Mouse (Mus musculus) forebrain, embryonic 11.5 days (tissue): ENCODE data around the gene Heyl. TPM values are rescaled to one million over a fixed set of nuclear protein-coding genes. Genes with fewer than 3 reads are reported as not detected.

ENCODE experiments used
- ATAC-seq: fragments of 200-750 bp; cut with Nextera tagmentation; replicated peaks from 2 replicates; pipeline ENCODE4 v1.8.0; 2017; ENCODE audit warnings: moderate TSS enrichment; ENCODE audit not compliant: low FRiP score
- DNase-seq: peaks from one replicate; pipeline ENCODE4 v3.0.0-alpha.2; 2017; ENCODE audit warnings: low spot score
- H3K27ac ChIP-seq: fragments of 300-500 bp; sonication (generic); 2 replicates; pipeline ENCODE4 v1.5.1; 2014; ENCODE audit warnings: low read depth, low read length
- H3K27me3 ChIP-seq: fragments of 300-500 bp; sonication (generic); 2 replicates; pipeline ENCODE4 v1.6.1; 2014; ENCODE audit warnings: mild to moderate bottlenecking, low read length, mixed read lengths; ENCODE audit not compliant: control insufficient read depth, insufficient read depth
- H3K36me3 ChIP-seq: fragments of 300-500 bp; sonication (generic); 2 replicates; pipeline ENCODE4 v1.6.1; 2014; ENCODE audit warnings: mild to moderate bottlenecking, low read length, moderate library complexity, mixed read lengths; ENCODE audit not compliant: control insufficient read depth, insufficient read depth
- H3K4me1 ChIP-seq: fragments of 300-500 bp; sonication (generic); replicated peaks from 2 replicates; pipeline ENCODE4 v1.6.1; 2014; ENCODE audit warnings: low read length, mixed read lengths; ENCODE audit not compliant: control insufficient read depth, insufficient read depth
- H3K4me2 ChIP-seq: fragments of 300-500 bp; sonication (generic); 2 replicates; pipeline ENCODE4 v1.6.1; 2014; ENCODE audit warnings: low read depth, mild to moderate bottlenecking, low read length, moderate library complexity, mixed read lengths; ENCODE audit not compliant: severe bottlenecking
- H3K4me3 ChIP-seq: fragments of 300-500 bp; sonication (generic); 2 replicates; pipeline ENCODE4 v1.5.1; 2014; ENCODE audit warnings: low read depth, low read length
- H3K9ac ChIP-seq: fragments of 300-500 bp; sonication (generic); 2 replicates; pipeline ENCODE4 v1.6.1; 2014; ENCODE audit warnings: low read length
- H3K9me3 ChIP-seq: fragments of 300-500 bp; sonication (generic); 2 replicates; pipeline ENCODE4 v1.6.1; 2016; ENCODE audit warnings: low read length, mixed read lengths; ENCODE audit not compliant: control insufficient read depth
- WGBS: fragments of 180-500 bp; shearing (Covaris S2); extraction: QIAGEN DNeasy Blood & Tissue Kit; methylation state at CpG from one replicate; pipeline ENCODE4 v1.1.7; 2014; 5-methylcytosine and 5-hydroxymethylcytosine counted together
- polyA plus RNA-seq: library from polyadenylated mRNA; unstranded; fragments of >200 nt; fragmentation: Nextera tagmentation; extraction: Ambion mirVana; gene quantifications from 2 replicates; pipeline ENCODE4 v1.2.1, GENCODE M21; 2014

Heyl gene
- polyA plus RNA-seq, 1 experiment from 2014 or later = 7.9 TPM

DNA sequence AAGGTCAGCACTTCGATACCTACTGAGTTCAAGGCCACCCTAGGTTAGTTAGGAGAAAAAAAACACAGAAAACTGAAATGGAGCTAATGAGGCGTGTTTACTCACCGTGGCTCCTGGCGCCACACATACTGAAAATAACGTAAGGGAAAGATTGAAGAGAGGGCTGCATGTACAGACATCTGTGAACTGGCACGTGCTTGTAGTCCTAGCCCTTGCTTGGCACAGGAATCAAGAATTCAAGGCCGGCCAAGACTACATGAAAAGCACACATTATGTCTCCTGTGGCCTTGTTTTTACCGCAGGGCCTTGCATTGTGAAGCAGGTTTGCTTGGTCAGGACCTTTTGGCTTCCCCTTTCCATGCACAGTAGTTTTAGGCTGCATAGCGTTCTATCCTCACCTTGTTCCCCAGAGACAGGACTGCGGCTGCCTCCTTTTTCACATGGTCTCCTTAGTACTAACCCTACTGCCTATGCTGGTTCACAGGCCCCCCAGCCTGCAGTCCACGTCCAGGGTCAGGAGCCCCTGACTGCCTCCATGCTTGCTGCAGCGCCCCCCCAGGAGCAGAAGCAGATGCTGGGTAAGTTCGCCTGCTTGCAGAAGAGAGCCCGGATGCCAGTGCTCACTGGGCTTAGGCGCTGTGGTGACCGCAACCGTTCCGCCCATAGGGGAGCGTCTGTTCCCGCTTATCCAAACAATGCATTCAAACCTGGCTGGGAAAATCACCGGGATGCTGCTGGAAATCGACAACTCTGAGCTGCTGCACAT, 64.0 kb downstream of the Heyl start:
- WGBS = 92% methylated on average over 21 of the region's 22 CpGs
- ATAC-seq (no peak), DNase-seq (no peak)
- Histone ChIP-seq H3K27me3 (no peaks in the 10 kb centered on the region), H3K4me3 (no peak overlapping the region), H3K4me1 (no peaks in the 10 kb centered on the region), H3K9me3 (no peaks in the 10 kb centered on the region), H3K4me2 (no peak overlapping the region), H3K27ac (no peak overlapping the region), H3K36me3 (peaks cover 24% of the 10 kb centered on the region), H3K9ac (no peak overlapping the region)

DNA sequence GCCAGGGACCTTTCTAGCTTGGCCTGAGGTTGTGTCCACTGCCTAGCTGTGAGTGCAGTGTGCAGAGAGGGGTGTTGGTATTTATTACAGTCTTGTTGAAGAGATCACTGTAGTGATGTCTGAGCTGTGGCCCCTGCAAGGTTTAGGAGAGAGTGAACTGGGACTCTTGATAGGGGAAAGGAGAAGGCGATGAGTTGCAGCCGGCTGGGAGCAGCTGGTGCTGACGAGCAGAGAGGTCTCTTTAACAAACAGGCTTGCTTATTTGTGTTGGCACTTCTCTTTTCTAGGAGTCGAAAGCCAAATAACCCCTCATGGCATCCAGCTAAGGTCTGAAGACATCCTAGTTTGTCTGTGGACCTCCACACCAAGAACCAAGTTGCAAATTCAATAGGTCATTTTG, 64.9 kb downstream of the Heyl start:
- Histone ChIP-seq H3K9me3 (no peaks in the 10 kb centered on the region), H3K27me3 (no peaks in the 10 kb centered on the region), H3K36me3 (peaks cover 24% of the 10 kb centered on the region), H3K9ac (no peak overlapping the region), H3K27ac (no peak overlapping the region), H3K4me2 (no peak overlapping the region), H3K4me3 (no peak overlapping the region), H3K4me1 (no peaks in the 10 kb centered on the region)
- ATAC-seq (no peak), DNase-seq (no peak)
- 92% methylated on average over 4 of the region's 4 CpGs for WGBS

DNA sequence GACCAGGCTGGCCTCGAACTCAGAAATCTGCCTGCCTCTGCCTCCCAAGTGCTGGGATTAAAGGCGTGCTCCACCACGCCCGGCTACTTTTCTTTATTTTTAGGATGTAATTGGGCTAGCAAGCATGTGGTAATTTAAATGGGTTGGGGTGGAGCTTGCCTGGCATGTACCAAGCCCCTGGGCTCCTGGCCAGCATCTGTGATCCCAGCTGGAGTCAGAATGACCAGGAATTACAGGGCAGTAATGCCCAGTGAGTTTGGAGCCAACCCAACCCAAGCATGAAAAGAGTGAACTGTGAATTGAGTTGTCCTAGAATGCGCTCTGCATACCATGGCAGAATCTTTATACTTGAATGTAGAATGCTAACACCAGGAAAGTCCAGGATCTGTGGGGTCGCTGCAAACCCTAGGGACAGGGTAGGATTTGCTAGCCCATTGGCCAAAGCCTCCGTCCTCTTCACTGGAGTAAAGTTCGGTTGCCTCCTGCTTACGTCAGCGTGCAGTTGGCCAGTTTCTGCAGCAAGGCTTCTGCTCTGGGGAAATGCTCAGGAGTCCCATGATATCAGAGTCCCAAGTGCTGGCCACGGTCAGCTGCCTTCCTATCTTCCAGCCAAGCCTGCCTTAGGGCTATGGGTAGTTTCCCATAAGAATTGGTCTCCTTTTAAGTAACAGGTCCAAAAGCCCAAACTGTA, 65.8 kb downstream of the Heyl start:
- 96% methylated on average over 11 of the region's 11 CpGs for WGBS
- Histone ChIP-seq H3K9ac (no peak overlapping the region), H3K36me3 (peaks cover 18% of the 10 kb centered on the region), H3K4me3 (no peak overlapping the region), H3K4me2 (no peak overlapping the region), H3K27me3 (no peaks in the 10 kb centered on the region), H3K27ac (no peak overlapping the region), H3K9me3 (no peaks in the 10 kb centered on the region), H3K4me1 (no peaks in the 10 kb centered on the region)
- ATAC-seq = no peak
- DNase-seq = no peak

Other genes with a start within 250 kb of the Heyl start
- gene Mycl, start 237.9 kb upstream of the Heyl start, polyA plus RNA-seq = 66.8 and 69.5 TPM in 2 replicates
- gene Trit1, start 217.0 kb upstream of the Heyl start, polyA plus RNA-seq = 21.6 and 24.4 TPM in 2 replicates
- 0.20 and 0.24 TPM in 2 replicates for gene Bmp8b, start 128.4 kb upstream of the Heyl start, polyA plus RNA-seq
- gene Oxct2b, start 117.3 kb upstream of the Heyl start, polyA plus RNA-seq = not detected in 2 replicates
- 116 and 123 TPM in 2 replicates for gene Ppie, start 93.6 kb upstream of the Heyl start, polyA plus RNA-seq
- 0.41 and 0.60 TPM in 2 replicates for gene Hpcal4, start 50.3 kb upstream of the Heyl start, polyA plus RNA-seq
- gene Nt5c1a, start 32.1 kb upstream of the Heyl start, polyA plus RNA-seq = not detected in 2 replicates
- 46.6 and 47.0 TPM in 2 replicates for gene Pabpc4, start 28.8 kb downstream of the Heyl start, polyA plus RNA-seq
- not detected in 2 replicates for gene Oxct2a, start 90.1 kb downstream of the Heyl start, polyA plus RNA-seq
- 0.13 and 0.23 TPM in 2 replicates for gene Bmp8a, start 109.7 kb downstream of the Heyl start, polyA plus RNA-seq